Mouse (Mus musculus) ES-E14 (cell line): ENCODE measurements at regions not wholly inside any gene's neighbourhood (a gene's known extent, or its start where the extent isn't known, plus 50 kb on each side); places are given as distances from the start of the nearest gene placed in this dataset.

ENCODE experiments used
- CHD2 ChIP-seq: IDR thresholded peaks from 2 replicates; pipeline ENCODE4 v1.6.1; 2014; ENCODE audit warnings: mild to moderate bottlenecking, low read depth, low read length, inconsistent platforms
- ZNF384 ChIP-seq: IDR thresholded peaks from 2 replicates; pipeline ENCODE4 v1.6.1; 2012; ENCODE audit warnings: low read depth, low read length, inconsistent platforms

DNA sequence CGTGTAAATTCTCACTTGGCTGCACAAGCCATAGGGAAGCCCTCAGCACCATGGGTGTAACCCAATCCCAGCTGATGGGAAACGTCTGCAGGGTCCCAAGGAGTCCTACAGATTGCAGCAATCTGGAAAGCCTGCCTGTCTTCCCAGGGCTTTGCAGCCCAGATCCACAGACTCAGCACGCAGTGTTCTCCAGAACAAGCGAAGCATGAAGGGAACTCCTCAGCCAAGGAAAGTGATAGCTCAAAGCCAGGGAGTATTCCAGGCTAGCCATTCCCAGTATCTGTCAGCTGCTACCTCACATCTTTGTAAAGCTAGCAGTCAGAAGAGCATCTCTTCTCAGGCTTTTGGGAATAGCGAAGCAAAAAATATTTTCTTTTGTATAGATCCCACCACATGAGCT is 368.5 kb downstream of the Tns1 start:
- TF ChIP-seq ZNF384 (no peak), CHD2 (no peak)
